Mouse (Mus musculus): ENCODE results near the gene Agpat4.

DNA sequence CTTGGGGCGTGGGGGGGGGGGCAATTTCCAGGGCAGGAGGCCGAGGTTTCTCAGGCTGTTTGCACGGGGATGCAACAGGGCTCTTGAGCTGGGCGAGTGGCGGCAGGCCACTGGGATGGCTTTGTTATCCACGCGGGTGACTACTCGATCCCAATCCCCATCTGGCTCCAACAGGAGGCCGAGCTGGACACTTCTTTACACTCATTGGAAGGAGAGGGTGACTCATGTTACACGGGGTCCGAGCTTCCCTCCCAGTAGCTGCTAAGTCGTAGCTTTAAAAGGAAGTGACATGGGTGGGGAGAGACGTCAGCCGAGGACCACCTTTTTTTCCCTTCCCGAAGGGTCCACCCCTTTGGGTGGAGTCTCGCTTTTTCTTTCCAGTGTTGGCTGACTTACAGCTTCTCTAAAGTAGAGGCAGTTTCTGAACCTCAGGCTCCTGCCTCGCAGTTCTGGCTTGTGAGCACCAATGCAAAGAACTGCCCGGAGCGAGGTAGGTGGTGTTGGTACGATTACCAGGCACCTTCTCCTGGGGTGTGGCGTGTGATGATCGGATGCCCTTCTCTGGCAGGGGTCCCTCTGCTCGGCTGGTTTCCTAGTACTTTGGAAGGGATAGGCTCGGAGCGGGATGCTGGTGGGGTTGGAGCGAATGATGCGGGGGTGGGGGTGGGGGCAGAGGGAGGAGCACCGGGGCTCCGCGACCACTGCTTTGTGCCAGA is 580 bp downstream of the Agpat4 start:
- TF ChIP-seq CTCF (IDR thresholded peaks at IDR 0.05; ENCODE audit: control insufficient read depth, insufficient read depth, insufficient read length) (no peak), MYOD1 (IDR thresholded peaks at IDR 0.05; ENCODE audit: control insufficient read depth, insufficient read length, low read depth) (no peak), USF1 (IDR thresholded peaks at IDR 0.05; ENCODE audit: low read depth) (no peak), MYOG (IDR thresholded peaks at IDR 0.05; ENCODE audit: control insufficient read depth, extremely low read depth, insufficient read length) (no peak), MAX (IDR thresholded peaks at IDR 0.05) (peak; percentile 66)
